Mouse (Mus musculus) heart, embryonic 11.5 days (tissue): Measurements from ENCODE around the gene Dennd5a. TPM values are rescaled to one million over a fixed set of nuclear protein-coding genes. Genes with fewer than 3 reads are reported as not detected.

Experiments used
- ATAC-seq: fragments of 200-750 bp; cut with Nextera tagmentation; replicated peaks from 2 replicates; pipeline ENCODE4 v1.8.0; 2017; ENCODE audit warnings: moderate library complexity; ENCODE audit not compliant: insufficient number of reproducible peaks, low FRiP score, low TSS enrichment
- H3K27ac ChIP-seq: fragments of 300-500 bp; sonication (generic); 2 replicates; pipeline ENCODE4 v1.5.1; 2014; ENCODE audit warnings: mild to moderate bottlenecking, low read depth, low read length
- H3K27me3 ChIP-seq: fragments of 300-500 bp; sonication (generic); 2 replicates; pipeline ENCODE4 v1.6.1; 2014; ENCODE audit warnings: mild to moderate bottlenecking, low read length, mixed read lengths; ENCODE audit not compliant: control insufficient read depth, insufficient read depth
- H3K36me3 ChIP-seq: fragments of 300-500 bp; sonication (generic); 2 replicates; pipeline ENCODE4 v1.6.1; 2014; ENCODE audit warnings: mild to moderate bottlenecking, low read length, moderate library complexity, mixed read lengths; ENCODE audit not compliant: control insufficient read depth, insufficient read depth
- H3K4me1 ChIP-seq: fragments of 300-500 bp; sonication (generic); 2 replicates; pipeline ENCODE4 v1.6.1; 2014; ENCODE audit warnings: low read length; ENCODE audit not compliant: control insufficient read depth, insufficient read depth
- H3K4me2 ChIP-seq: fragments of 300-500 bp; sonication (generic); 2 replicates; pipeline ENCODE4 v1.6.1; 2014; ENCODE audit warnings: mild to moderate bottlenecking, moderate library complexity
- H3K4me3 ChIP-seq: fragments of 300-500 bp; sonication (generic); 2 replicates; pipeline ENCODE4 v1.5.1; 2014; ENCODE audit warnings: low read depth, low read length
- H3K9ac ChIP-seq: fragments of 300-500 bp; sonication (generic); 2 replicates; pipeline ENCODE4 v1.6.1; 2014; ENCODE audit warnings: mild to moderate bottlenecking, low read depth, low read length, moderate library complexity
- H3K9me3 ChIP-seq: fragments of 300-500 bp; sonication (generic); replicated peaks from 2 replicates; pipeline ENCODE4 v1.6.1; 2016; ENCODE audit warnings: low read length; ENCODE audit not compliant: control insufficient read depth
- WGBS: fragments of 180-500 bp; shearing (Covaris S2); extraction: QIAGEN DNeasy Blood & Tissue Kit; methylation state at CpG from one replicate; pipeline ENCODE4 v1.1.7; 2014; ENCODE audit not compliant: insufficient replicate concordance; 5-methylcytosine and 5-hydroxymethylcytosine counted together
- polyA plus RNA-seq: library from polyadenylated mRNA; unstranded; fragments of >200 nt; fragmentation: Nextera tagmentation; extraction: Ambion mirVana; gene quantifications from 2 replicates; pipeline ENCODE4 v1.2.1, GENCODE M21; 2014

Dennd5a gene
- polyA plus RNA-seq, 1 experiment from 2014 or later, result 50.6 TPM

GRCm38 (mm10) chr7:109849750-109850434 lies 110.4 kb downstream of the Dennd5a start:
- WGBS, result 51% methylated on average over 8 of the region's 8 CpGs

GRCm38 (mm10) chr7:109848867-109849733 lies 111.2 kb downstream of the Dennd5a start:
- Histone ChIP-seq H3K4me1 (peaks cover 32% of the 10 kb centered on the region), H3K27ac (peak overlapping the region; percentile 71), H3K4me3 (no peak overlapping the region), H3K36me3 (no peaks in the 10 kb centered on the region), H3K4me2 (peak overlapping the region; percentile 15; the same call in 1 of the 2 replicates), H3K27me3 (no peaks in the 10 kb centered on the region), H3K9ac (no peak overlapping the region), H3K9me3 (no peaks in the 10 kb centered on the region)
- WGBS, result 30% methylated on average over 11 of the region's 11 CpGs
- ATAC-seq, result peak; percentile 64

More at GRCm38 (mm10) chr7:109849750-109850434, 110.4 kb downstream of the Dennd5a start:
- Histone ChIP-seq H3K9ac (no peak overlapping the region), H3K4me2 (no peak overlapping the region), H3K9me3 (no peaks in the 10 kb centered on the region), H3K4me3 (no peak overlapping the region), H3K27me3 (no peaks in the 10 kb centered on the region), H3K27ac (peak overlapping the region; percentile 71), H3K4me1 (peaks cover 40% of the 10 kb centered on the region), H3K36me3 (no peaks in the 10 kb centered on the region)
- no peak for ATAC-seq

- ATAC-seq, result no peak
- WGBS, result 73% methylated on average over 6 of the region's 6 CpGs
Measured at GRCm38 (mm10) chr7:109844100-109844499, 116.2 kb downstream of the Dennd5a start.

More at GRCm38 (mm10) chr7:109844100-109844499, 116.2 kb downstream of the Dennd5a start:
- peaks cover 7% of the 10 kb centered on the region; the same call in 1 of the 2 replicates for H3K4me1 ChIP-seq
- H3K9me3 ChIP-seq, result no peaks in the 10 kb centered on the region
- no peaks in the 10 kb centered on the region for H3K27me3 ChIP-seq
- H3K9ac ChIP-seq, result no peak overlapping the region
- H3K4me2 ChIP-seq, result no peak overlapping the region
- H3K27ac ChIP-seq, result no peak overlapping the region
- no peak overlapping the region for H3K4me3 ChIP-seq
- H3K36me3 ChIP-seq, result no peaks in the 10 kb centered on the region

Other genes starting within 250 kb of the Dennd5a start
- not detected in 2 replicates for gene BC051019, start 236.6 kb downstream of the Dennd5a start, polyA plus RNA-seq
- gene Ascl3, start 228.7 kb downstream of the Dennd5a start, polyA plus RNA-seq, result not detected in 2 replicates
- gene Tmem9b, start 207.6 kb downstream of the Dennd5a start, polyA plus RNA-seq, result 58.9 and 61.9 TPM in 2 replicates
- gene Nrip3, start 178.4 kb downstream of the Dennd5a start, polyA plus RNA-seq, result 0.62 TPM in 2 replicates
- gene Scube2, start 94.8 kb downstream of the Dennd5a start, polyA plus RNA-seq, result 8.1 and 9.8 TPM in 2 replicates
- 56.5 and 67.3 TPM in 2 replicates for gene Tmem41b, start 26.5 kb upstream of the Dennd5a start, polyA plus RNA-seq
- gene Ipo7, start 57.8 kb upstream of the Dennd5a start, polyA plus RNA-seq, result 14.0 and 34.6 TPM in 2 replicates
- 17.9 and 18.5 TPM in 2 replicates for gene Zfp143, start 100.7 kb upstream of the Dennd5a start, polyA plus RNA-seq
- gene Wee1, start 161.6 kb upstream of the Dennd5a start, polyA plus RNA-seq, result 25.0 and 25.9 TPM in 2 replicates